Mouse (Mus musculus) right cerebral cortex, postnatal 14 days (tissue): ENCODE data around the gene Map6d1.
A peak's percentile ranks its signal among the peaks of the same experiment; 100 is the strongest.

ENCODE experiments used
- DNase-seq: peaks from one replicate; pipeline ENCODE4 v3.0.0; 2022

The Map6d1 gene

DNA sequence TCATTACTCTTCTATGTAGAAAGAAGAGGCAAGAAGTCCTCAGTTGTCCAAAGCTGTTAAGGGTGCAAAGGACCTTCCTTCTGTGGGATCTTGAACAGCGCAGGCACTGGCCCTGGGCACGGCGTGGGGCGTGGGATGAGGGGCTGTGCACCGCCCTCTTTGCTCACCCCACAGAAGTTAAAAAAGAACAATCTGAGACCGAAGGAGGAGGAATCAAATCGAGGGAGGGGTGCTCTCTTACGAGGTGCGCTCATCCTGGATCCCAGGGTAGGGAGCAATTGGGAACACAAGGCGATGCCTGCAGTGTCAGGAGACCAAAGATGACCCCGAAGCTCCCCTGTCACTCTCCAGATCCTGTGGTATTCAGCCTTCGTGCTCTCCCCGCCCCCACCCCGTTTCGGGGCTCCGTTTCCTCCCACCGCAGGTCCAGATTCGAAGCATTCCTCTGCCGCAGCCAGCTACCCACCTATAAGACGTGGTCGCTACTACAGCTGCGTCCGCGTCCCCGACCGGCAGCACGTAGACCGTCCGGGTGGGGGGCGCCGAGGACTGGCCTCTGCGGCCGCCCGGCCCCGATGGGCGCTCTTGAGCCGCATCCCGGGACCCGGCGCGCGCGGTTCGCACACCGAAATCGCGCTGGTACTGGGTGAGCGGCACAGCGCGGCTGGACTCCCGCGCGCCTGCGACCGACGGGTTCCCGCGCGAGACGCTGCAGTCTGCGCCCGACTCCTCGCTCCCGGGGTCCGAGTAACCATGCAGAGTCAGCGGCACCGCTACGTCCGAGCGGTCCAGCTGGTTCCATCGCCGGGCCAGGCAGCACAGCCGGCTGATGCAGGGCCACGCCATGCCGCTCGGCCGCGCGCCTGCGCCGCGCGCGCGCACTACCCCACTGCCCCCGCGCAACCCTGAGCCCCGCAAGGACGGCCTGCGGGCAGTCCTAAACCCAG lies at the start of gene Map6d1:
Map6d1 (minus strand) TSS at position 891 of the 947 bp plus-strand sequence.
- DNase-seq: peak; percentile 62

GRCm38 (mm10) chr16:20280238-20280637 lies 39.1 kb upstream of the Map6d1 start:
- DNase-seq: no peak

DNA sequence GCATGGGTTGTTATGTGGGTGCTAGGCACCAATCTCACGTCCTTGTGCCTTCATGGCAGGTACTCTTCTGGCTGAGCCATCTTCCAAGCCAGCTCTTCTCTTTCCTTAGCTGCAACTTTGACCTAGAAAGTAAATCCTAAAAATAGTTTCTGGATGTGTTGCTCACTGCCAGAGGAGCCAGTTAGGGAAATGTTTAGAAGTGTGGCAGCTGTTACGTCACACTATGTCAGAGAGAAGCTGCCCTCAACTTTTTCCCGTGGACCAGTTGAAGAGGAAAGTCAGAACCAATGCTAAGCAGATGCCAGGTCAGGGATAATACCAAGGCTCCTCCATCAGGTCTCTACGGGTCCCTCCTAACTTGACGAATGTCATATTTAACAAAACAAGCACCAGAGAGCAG lies 38.2 kb upstream of the Map6d1 start:
- no peak for DNase-seq

DNA sequence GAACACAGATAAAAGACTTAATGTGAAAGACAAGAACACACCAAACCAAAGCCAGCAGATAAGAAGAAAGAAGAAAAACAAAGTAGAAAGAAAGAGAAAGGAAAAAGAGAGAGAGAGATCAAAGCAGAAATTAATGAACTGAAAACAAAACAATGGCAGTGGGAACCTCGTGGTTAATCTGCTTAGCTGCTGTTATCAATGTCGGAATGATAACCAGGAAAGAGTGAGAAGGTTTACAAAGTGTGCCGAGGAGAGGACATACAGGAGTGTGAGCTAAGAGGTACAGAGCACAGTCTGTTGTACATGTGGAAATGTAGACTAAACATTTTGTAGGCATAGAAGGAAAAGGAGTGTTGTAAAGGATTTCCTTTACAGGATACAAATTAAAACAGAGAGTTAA lies 31.8 kb upstream of the Map6d1 start:
- no peak for DNase-seq

- no peak for DNase-seq
Observed at GRCm38 (mm10) chr16:20271339-20271738, 30.2 kb upstream of the Map6d1 start.

DNA sequence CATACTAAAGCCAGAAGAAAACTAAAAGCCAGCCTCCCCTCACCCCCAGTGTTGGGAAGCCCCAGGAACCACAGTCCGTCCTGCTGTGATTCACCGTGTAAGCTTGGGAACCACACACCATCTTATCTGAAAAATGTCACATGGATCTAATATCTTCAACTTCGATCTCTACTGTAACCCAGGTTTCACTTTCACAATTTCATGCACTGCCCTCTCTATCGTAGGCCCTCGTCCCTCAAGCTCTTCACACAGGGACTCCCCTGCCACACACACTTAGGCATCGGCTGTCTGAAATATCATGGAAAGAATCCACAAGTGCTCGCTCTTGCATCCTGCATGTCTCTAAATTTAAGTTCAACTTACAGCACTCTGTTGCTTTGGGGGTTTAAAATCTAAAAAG lies 23.9 kb upstream of the Map6d1 start:
- no peak for DNase-seq

DNA sequence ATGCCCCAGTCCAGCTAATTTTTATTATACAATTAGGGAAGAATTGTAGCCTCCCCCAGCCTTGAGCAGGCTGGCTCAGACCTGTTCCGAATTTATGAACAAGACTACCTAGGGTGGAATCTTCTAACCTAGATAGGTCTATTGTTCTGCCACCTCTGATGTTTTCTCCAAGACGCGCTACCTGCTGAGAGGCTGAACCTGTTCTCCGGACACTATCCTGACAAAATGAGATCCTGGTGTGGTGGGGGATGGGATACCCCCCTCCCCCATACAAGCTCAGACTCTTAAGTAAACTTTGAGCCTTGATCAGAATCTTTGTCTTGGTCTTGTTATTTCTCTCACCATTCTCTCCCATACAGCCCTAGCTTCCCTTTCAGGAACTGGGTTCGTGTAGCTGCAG lies 16.8 kb upstream of the Map6d1 start:
- no peak for DNase-seq

DNA sequence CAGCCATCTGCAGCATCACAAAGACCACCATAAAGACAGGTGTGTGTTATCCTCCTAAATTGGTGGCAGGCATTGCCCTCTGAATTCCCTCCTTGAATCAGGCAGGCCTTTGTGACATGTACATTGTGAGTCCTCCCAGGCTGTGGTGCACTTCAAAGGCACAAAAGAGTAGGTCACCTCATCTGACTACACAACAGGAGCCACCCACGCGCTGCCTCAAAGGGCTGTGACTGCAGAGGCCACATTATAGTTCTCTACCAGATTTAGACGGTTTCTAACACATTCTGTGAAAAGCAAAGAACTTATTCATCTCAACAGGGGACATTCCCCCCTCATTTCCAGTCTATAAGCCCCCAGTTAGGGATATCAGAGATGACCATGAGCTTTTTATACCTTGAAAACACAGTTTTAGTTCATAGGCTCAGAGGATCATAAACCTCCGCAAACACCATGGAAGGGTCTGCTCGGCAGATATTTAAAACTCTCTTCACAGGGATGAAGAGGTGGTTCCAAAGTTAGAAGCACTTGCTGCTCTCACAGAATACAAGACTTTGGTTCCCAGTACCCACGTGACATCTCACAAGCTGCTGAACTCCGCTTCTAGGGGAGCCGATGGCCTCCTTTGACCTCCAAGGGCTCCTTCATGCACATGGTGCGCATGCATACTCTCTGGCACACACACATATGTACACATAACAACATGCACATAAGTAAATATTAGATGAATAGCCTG lies 7.5 kb upstream of the Map6d1 start:
- DNase-seq: no peak

DNA sequence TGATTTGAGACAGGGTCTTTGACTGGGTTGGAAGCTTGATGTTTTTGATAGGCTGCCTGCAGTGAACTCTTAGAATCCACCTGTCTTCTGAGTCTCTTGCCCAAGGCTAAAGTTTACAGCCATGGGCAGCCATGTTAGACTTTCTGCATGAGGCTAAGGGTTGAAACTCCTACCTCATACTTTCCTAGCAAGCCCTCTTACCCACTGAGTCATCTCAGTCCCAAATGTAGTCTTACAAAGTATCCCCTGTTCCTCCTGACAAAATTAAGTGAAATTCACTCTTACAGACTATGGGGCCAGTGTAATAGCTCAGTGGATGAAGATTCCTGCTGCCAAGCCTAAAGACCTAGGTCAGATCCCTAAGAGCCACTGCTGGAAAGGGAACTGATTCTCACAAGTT lies 5.9 kb upstream of the Map6d1 start:
- no peak for DNase-seq

- DNase-seq: no peak
Observed at GRCm38 (mm10) chr16:20238646-20239045, 2.5 kb downstream of the Map6d1 start.

DNA sequence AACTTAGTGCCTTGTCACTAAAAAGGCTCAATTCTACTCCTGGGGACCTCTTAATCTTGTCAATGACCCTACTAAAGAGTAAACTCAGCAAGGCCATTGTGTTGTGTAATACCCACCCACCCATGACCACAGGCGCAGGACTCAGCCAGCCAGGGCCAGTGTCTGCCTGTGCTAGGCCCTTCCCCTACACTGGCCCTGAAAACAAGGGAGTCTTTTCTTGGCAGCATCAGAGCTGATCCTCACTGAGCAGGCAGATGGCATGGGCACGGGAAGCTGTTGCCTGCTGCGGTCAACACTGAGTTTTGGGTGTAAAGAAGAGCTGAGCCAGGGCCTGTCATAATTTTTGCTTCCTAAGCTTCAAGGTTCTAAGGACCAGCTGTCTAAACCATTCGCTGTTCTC lies 3.7 kb downstream of the Map6d1 start:
- no peak for DNase-seq

DNA sequence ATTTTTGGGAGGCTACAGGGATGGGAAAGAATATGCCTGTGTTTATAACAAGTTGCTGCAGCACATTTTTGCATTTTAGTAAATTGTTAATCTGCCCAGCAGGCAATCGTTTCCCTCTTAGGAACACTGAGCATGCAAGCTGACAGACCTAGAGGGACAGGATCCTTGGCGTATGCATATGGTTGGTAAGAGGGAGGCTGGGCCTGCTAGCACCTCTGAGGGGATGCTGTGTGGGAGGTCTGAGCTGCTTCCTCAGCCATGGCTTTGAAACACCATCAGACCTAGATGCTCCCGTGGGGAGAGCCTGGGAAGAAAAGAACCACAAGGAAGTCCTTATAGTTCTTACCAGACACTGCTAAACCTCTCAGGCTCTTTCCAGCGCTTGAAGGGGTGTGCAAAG lies 6.8 kb downstream of the Map6d1 start:
- DNase-seq: no peak

DNA sequence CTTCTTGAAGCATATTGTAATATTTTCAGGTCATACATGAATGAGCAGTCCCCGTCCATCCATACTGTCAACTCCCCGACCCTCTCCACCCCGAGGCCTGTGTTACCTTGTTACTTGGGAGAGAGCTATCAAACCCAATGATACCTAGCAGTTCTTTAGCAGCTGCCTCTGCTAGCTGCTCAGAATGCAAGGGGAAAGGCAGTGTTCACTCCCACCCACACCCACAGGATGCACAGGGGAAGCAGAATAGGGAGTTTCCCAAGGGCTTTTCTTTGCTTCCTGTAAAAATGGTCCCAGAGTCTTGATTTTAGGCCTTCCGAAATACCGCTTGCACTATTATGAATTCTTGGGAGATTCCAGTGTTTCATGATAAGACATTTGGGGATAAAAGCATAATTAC lies 13.0 kb downstream of the Map6d1 start:
- DNase-seq: no peak

GRCm38 (mm10) chr16:20227504-20227903 lies 13.7 kb downstream of the Map6d1 start:
- DNase-seq: no peak

- no peak for DNase-seq
Observed at GRCm38 (mm10) chr16:20226676-20227075, 14.5 kb downstream of the Map6d1 start.

DNA sequence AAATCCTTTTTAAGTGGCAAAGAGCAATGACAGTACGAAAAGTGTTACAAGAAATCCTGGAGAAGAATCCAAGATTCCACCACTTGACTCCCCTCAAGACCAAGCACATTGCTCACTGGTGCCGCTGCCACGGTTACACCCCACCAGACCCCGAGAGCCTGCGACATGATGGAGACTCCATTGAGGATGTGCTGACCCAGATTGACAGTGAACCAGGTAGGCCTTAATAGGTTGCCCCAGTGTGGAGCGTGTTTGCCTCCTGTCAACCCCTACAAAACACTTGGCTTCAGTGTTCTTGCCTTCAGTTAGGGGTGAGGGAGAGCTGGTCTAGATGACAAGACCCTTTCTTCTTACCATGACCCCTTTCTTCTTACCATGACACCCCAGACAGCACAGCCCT lies 18.4 kb downstream of the Map6d1 start:
- no peak for DNase-seq

DNA sequence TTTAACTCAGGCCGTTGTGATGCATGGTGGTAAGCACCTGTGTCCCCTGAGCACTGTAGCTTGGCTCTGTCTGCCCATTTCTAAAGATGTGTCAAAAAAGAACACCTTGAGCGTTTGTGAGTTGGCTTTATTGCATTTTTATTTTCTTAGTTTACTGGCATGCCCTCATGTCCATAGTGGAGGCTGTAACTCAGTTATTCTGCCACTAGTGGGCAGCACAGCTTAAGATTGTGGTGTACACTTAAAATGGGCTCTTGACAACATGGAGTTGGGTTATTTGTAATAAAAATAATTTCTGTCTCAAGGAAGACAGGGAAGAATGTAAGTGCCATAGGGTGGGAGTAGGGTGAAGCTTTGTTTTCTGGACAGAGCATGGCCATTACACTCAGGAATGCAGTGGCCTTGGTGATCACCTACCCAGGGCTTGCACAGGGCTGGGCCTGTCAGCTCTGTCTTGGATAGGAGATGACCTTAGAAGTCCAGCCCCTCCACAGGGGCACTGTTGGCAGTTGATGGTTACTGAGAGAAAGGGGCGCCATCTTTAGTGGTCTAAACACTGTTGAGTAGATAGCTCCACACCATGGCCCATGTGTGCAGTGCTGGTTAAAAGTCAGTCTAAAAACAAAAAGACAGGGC lies 27.4 kb downstream of the Map6d1 start:
- no peak for DNase-seq

DNA sequence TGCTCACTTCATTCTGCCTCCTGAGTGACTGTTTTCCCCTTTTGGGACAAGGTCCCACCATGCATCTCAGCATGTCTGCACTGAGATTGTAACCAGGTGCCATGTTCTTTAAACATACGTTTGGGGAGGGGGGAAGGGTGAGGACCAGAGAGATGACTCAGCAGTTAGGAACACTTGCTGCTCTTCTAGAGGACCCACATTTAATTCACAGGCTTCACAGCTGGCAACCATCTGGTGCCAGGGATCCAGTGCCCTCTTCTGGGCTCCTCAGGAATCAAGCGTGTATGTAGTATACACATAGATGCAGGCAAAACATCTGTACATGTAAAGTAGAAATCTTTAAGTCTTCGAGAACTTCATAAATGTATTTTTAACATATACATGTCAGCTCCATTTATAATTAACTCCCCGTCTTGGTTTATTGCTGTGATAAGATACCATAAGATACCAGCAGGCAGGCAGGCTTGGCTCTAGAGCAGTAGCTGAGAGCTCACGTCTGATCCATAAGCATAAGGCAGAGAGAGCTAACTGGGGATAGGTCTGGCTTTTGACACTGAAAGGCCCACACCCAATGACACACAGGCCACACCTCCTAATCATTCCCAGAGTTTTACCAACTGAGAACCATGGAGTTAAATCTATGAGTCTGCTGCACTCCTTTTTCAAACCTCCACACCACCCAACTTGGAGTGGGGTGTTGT lies 41.5 kb downstream of the Map6d1 start:
- no peak for DNase-seq

- no peak for DNase-seq
Observed at GRCm38 (mm10) chr16:20196962-20197361, 44.2 kb downstream of the Map6d1 start.

- no peak for DNase-seq
Observed at GRCm38 (mm10) chr16:20195546-20195945, 45.6 kb downstream of the Map6d1 start.

DNA sequence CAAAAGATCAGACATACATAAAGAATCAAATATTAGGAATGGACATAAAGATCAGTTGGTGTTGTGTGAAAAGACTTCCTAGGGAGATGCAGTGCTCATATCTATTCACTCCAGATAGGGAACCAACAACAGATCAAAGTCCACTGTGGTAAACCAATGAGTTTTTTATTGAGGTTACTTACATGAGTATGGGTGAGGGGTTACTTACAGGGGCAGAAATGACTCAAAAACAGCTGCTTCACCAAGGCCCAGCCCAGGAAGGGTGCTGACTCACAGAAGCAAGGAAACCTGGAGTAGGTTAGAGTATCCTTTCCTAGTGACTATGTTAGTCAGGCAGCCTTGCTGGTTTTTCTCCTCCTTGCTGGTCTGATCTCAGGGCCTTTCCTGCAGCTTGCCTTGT lies 49.1 kb downstream of the Map6d1 start:
- DNase-seq: no peak

DNA sequence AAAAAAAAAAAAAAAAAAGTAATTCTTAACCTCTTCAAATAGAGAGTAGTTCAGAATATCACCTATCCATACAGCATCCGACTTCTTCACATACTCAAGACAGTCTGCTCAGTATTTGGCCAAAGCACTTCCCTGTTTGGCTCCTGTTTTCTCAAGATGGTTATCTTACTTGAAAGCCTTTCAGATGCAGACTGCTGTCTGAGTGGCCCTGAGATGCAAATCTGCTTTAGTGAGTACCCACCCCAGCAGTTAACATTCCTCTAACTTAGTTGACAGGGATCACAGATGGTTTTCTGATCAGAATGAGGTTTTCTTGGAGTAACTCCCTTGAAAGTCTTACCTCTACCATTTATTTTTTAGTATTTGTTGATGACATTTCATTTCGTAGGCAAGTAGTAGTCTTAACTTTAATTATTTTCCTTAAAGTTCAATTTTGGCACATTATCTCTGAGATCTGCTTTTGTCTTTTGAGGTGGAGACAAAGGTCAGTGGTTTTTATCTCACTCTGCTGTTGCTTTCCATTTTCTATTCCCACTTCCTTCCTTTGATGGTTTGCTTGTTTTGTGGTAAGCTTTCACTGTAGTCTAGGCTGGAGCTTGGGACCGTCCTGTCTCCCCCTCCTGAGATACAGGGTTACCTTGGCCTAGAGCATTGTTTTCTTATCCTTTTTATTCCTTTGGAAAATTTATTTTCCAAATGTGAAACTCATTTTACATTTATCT lies 49.8 kb downstream of the Map6d1 start:
- no peak for DNase-seq
